Mouse (Mus musculus): ENCODE data around the gene Zzef1. TPM values are rescaled to one million over a fixed set of nuclear protein-coding genes. Genes with fewer than 3 reads are reported as not detected.

Zzef1 gene
- polyA plus RNA-seq, 1 experiment = 10.7 TPM

GRCm38 (mm10) chr11:72818067-72818466, 22.0 kb downstream of the Zzef1 start:
- no peak overlapping the region for H3K4me3 ChIP-seq (ENCODE audit: insufficient read depth, poor library complexity, severe bottlenecking)
- H3K36me3 ChIP-seq (ENCODE audit: control insufficient read depth, insufficient read depth) = peaks cover 28% of the 10 kb centered on the region
- TF ChIP-seq CTCF (IDR thresholded peaks at IDR 0.05; ENCODE audit: control insufficient read depth, insufficient read depth, insufficient read length) (no peak), MYOG (IDR thresholded peaks at IDR 0.05; ENCODE audit: control insufficient read depth, extremely low read depth, insufficient read length) (no peak), MYOD1 (IDR thresholded peaks at IDR 0.05; ENCODE audit: control insufficient read depth, insufficient read length, low read depth) (no peak), MAX (IDR thresholded peaks at IDR 0.05) (no peak), FOSL1 (IDR thresholded peaks at IDR 0.05; ENCODE audit: insufficient read depth, low read length, poor library complexity, severe bottlenecking) (no peak), CEBPB (IDR thresholded peaks at IDR 0.05; ENCODE audit: low read depth) (no peak), USF1 (IDR thresholded peaks at IDR 0.05; ENCODE audit: low read depth) (no peak)
- H3K79me2 ChIP-seq (ENCODE audit: control insufficient read depth, insufficient read depth) = peaks cover 46% of the 10 kb centered on the region
- H3ac ChIP-seq (ENCODE audit: control insufficient read depth, insufficient read length, low read depth) = no peak overlapping the region
- H3K79me3 ChIP-seq (ENCODE audit: low read depth) = peaks cover 19% of the 10 kb centered on the region
- H3K27me3 ChIP-seq (ENCODE audit: control insufficient read depth, insufficient read depth, insufficient read length) = no peaks in the 10 kb centered on the region

GRCm38 (mm10) chr11:72821041-72821440, 25.0 kb downstream of the Zzef1 start:
- no peak for TF ChIP-seq CEBPB (IDR thresholded peaks at IDR 0.05; ENCODE audit: low read depth)
- no peak for TF ChIP-seq MYOG (IDR thresholded peaks at IDR 0.05; ENCODE audit: control insufficient read depth, extremely low read depth, insufficient read length)
- TF ChIP-seq MYOD1 (IDR thresholded peaks at IDR 0.05; ENCODE audit: control insufficient read depth, insufficient read length, low read depth) = no peak
- no peak for TF ChIP-seq CTCF (IDR thresholded peaks at IDR 0.05; ENCODE audit: control insufficient read depth, insufficient read depth, insufficient read length)
- no peak for TF ChIP-seq USF1 (IDR thresholded peaks at IDR 0.05; ENCODE audit: low read depth)
- no peak for TF ChIP-seq FOSL1 (IDR thresholded peaks at IDR 0.05; ENCODE audit: insufficient read depth, low read length, poor library complexity, severe bottlenecking)
- no peak for TF ChIP-seq MAX (IDR thresholded peaks at IDR 0.05)
- no peak overlapping the region for H3ac ChIP-seq (ENCODE audit: control insufficient read depth, insufficient read length, low read depth)
- H3K27me3 ChIP-seq (ENCODE audit: control insufficient read depth, insufficient read depth, insufficient read length) = no peaks in the 10 kb centered on the region
- H3K36me3 ChIP-seq (ENCODE audit: control insufficient read depth, insufficient read depth) = peaks cover 54% of the 10 kb centered on the region
- H3K79me3 ChIP-seq (ENCODE audit: low read depth) = peaks cover 9% of the 10 kb centered on the region
- no peak overlapping the region for H3K4me3 ChIP-seq (ENCODE audit: insufficient read depth, poor library complexity, severe bottlenecking)
- H3K79me2 ChIP-seq (ENCODE audit: control insufficient read depth, insufficient read depth) = peaks cover 18% of the 10 kb centered on the region

GRCm38 (mm10) chr11:72829869-72830268, 33.8 kb downstream of the Zzef1 start:
- H3K4me3 ChIP-seq (ENCODE audit: insufficient read depth, poor library complexity, severe bottlenecking) = no peak overlapping the region
- H3ac ChIP-seq (ENCODE audit: control insufficient read depth, insufficient read length, low read depth) = no peak overlapping the region
- no peaks in the 10 kb centered on the region for H3K79me3 ChIP-seq (ENCODE audit: low read depth)
- no peaks in the 10 kb centered on the region for H3K79me2 ChIP-seq (ENCODE audit: control insufficient read depth, insufficient read depth)
- H3K36me3 ChIP-seq (ENCODE audit: control insufficient read depth, insufficient read depth) = peaks cover 79% of the 10 kb centered on the region
- H3K27me3 ChIP-seq (ENCODE audit: control insufficient read depth, insufficient read depth, insufficient read length) = no peaks in the 10 kb centered on the region
- TF ChIP-seq MYOG (IDR thresholded peaks at IDR 0.05; ENCODE audit: control insufficient read depth, extremely low read depth, insufficient read length) = no peak
- TF ChIP-seq CTCF (IDR thresholded peaks at IDR 0.05; ENCODE audit: control insufficient read depth, insufficient read depth, insufficient read length) = no peak
- TF ChIP-seq MAX (IDR thresholded peaks at IDR 0.05) = no peak
- no peak for TF ChIP-seq FOSL1 (IDR thresholded peaks at IDR 0.05; ENCODE audit: insufficient read depth, low read length, poor library complexity, severe bottlenecking)
- TF ChIP-seq USF1 (IDR thresholded peaks at IDR 0.05; ENCODE audit: low read depth) = no peak
- TF ChIP-seq CEBPB (IDR thresholded peaks at IDR 0.05; ENCODE audit: low read depth) = no peak
- no peak for TF ChIP-seq MYOD1 (IDR thresholded peaks at IDR 0.05; ENCODE audit: control insufficient read depth, insufficient read length, low read depth)

GRCm38 (mm10) chr11:72842731-72843130, 46.7 kb downstream of the Zzef1 start:
- no peaks in the 10 kb centered on the region for H3K27me3 ChIP-seq (ENCODE audit: control insufficient read depth, insufficient read depth, insufficient read length)
- H3K36me3 ChIP-seq (ENCODE audit: control insufficient read depth, insufficient read depth) = peaks cover 42% of the 10 kb centered on the region
- H3K79me2 ChIP-seq (ENCODE audit: control insufficient read depth, insufficient read depth) = peaks cover 27% of the 10 kb centered on the region
- peaks cover 12% of the 10 kb centered on the region for H3K79me3 ChIP-seq (ENCODE audit: low read depth)
- no peak overlapping the region for H3ac ChIP-seq (ENCODE audit: control insufficient read depth, insufficient read length, low read depth)
- TF ChIP-seq USF1 (IDR thresholded peaks at IDR 0.05; ENCODE audit: low read depth) = no peak
- TF ChIP-seq CEBPB (IDR thresholded peaks at IDR 0.05; ENCODE audit: low read depth) = peak; percentile 28
- H3K4me3 ChIP-seq (ENCODE audit: insufficient read depth, poor library complexity, severe bottlenecking) = no peak overlapping the region

GRCm38 (mm10) chr11:72843576-72843975, 47.5 kb downstream of the Zzef1 start:
- TF ChIP-seq FOSL1 (IDR thresholded peaks at IDR 0.05; ENCODE audit: insufficient read depth, low read length, poor library complexity, severe bottlenecking) (no peak), MYOG (IDR thresholded peaks at IDR 0.05; ENCODE audit: control insufficient read depth, extremely low read depth, insufficient read length) (no peak), MYOD1 (IDR thresholded peaks at IDR 0.05; ENCODE audit: control insufficient read depth, insufficient read length, low read depth) (no peak), USF1 (IDR thresholded peaks at IDR 0.05; ENCODE audit: low read depth) (no peak), MAX (IDR thresholded peaks at IDR 0.05) (no peak), CEBPB (IDR thresholded peaks at IDR 0.05; ENCODE audit: low read depth) (no peak), CTCF (IDR thresholded peaks at IDR 0.05; ENCODE audit: control insufficient read depth, insufficient read depth, insufficient read length) (no peak)

GRCm38 (mm10) chr11:72845526-72845925, 49.5 kb downstream of the Zzef1 start:
- Histone ChIP-seq H3K36me3 (ENCODE audit: control insufficient read depth, insufficient read depth) (peaks cover 39% of the 10 kb centered on the region), H3ac (ENCODE audit: control insufficient read depth, insufficient read length, low read depth) (no peak overlapping the region), H3K27me3 (ENCODE audit: control insufficient read depth, insufficient read depth, insufficient read length) (no peaks in the 10 kb centered on the region), H3K79me2 (ENCODE audit: control insufficient read depth, insufficient read depth) (peaks cover 25% of the 10 kb centered on the region), H3K79me3 (ENCODE audit: low read depth) (peaks cover 12% of the 10 kb centered on the region), H3K4me3 (ENCODE audit: insufficient read depth, poor library complexity, severe bottlenecking) (no peak overlapping the region)
- TF ChIP-seq CEBPB (IDR thresholded peaks at IDR 0.05; ENCODE audit: low read depth) (no peak), MYOG (IDR thresholded peaks at IDR 0.05; ENCODE audit: control insufficient read depth, extremely low read depth, insufficient read length) (no peak), CTCF (IDR thresholded peaks at IDR 0.05; ENCODE audit: control insufficient read depth, insufficient read depth, insufficient read length) (no peak), MAX (IDR thresholded peaks at IDR 0.05) (no peak), MYOD1 (IDR thresholded peaks at IDR 0.05; ENCODE audit: control insufficient read depth, insufficient read length, low read depth) (no peak)

More at GRCm38 (mm10) chr11:72843576-72843975, 47.5 kb downstream of the Zzef1 start:
- no peak overlapping the region for H3K4me3 ChIP-seq (ENCODE audit: insufficient read depth, poor library complexity, severe bottlenecking)
- H3K79me3 ChIP-seq (ENCODE audit: low read depth) = peaks cover 12% of the 10 kb centered on the region
- no peak overlapping the region for H3ac ChIP-seq (ENCODE audit: control insufficient read depth, insufficient read length, low read depth)
- H3K36me3 ChIP-seq (ENCODE audit: control insufficient read depth, insufficient read depth) = peaks cover 42% of the 10 kb centered on the region
- peaks cover 27% of the 10 kb centered on the region for H3K79me2 ChIP-seq (ENCODE audit: control insufficient read depth, insufficient read depth)
- no peaks in the 10 kb centered on the region for H3K27me3 ChIP-seq (ENCODE audit: control insufficient read depth, insufficient read depth, insufficient read length)

Measured in C2C12 (cell line).